Mouse (Mus musculus) testis, adult 2 months (tissue): Measurements from ENCODE around the gene Tmem248. TPM values are rescaled to one million over a fixed set of nuclear protein-coding genes. Genes with fewer than 3 reads are reported as not detected.

Experiments used
- H3K27ac ChIP-seq: fragments of 200-500 bp; 2 replicates; pipeline ENCODE4 v1.5.1; 2012; ENCODE audit warnings: low read depth, low read length; ENCODE audit not compliant: control insufficient read depth, insufficient read depth
- H3K27me3 ChIP-seq: fragments of 200-500 bp; 2 replicates; pipeline ENCODE4 v1.6.1; 2012; ENCODE audit warnings: mild to moderate bottlenecking, low read length, moderate library complexity; ENCODE audit not compliant: control insufficient read depth, insufficient read depth
- H3K36me3 ChIP-seq: fragments of 200-500 bp; 2 replicates; pipeline ENCODE4 v1.6.1; 2012; ENCODE audit warnings: mild to moderate bottlenecking, low read length; ENCODE audit not compliant: control insufficient read depth, insufficient read depth
- H3K4me1 ChIP-seq: fragments of 200-500 bp; 2 replicates; pipeline ENCODE4 v1.6.1; 2012; ENCODE audit warnings: low read length; ENCODE audit not compliant: control insufficient read depth, insufficient read depth
- H3K4me3 ChIP-seq: fragments of 200-500 bp; 2 replicates; pipeline ENCODE4 v1.5.1; 2012; ENCODE audit warnings: low read depth, mild to moderate bottlenecking, low read length, moderate library complexity, mixed read lengths; ENCODE audit not compliant: control insufficient read depth
- CTCF ChIP-seq: fragments of 200-500 bp; IDR thresholded peaks from 2 replicates; pipeline ENCODE4 v1.5.1; 2012; ENCODE audit warnings: low read depth, mild to moderate bottlenecking, inconsistent platforms, low read length, moderate library complexity; ENCODE audit not compliant: control insufficient read depth, insufficient read depth, insufficient replicate concordance
- POLR2A ChIP-seq: fragments of 200-500 bp; IDR thresholded peaks from 2 replicates; pipeline ENCODE4 v1.6.1; 2012; ENCODE audit warnings: low read depth, mild to moderate bottlenecking, inconsistent platforms, low read length, moderate library complexity; ENCODE audit not compliant: control insufficient read depth
- polyA plus RNA-seq: library from polyadenylated mRNA; depleted of rRNA; stranded (reverse); fragments of >200 nt; gene quantifications from 2 replicates; pipeline ENCODE4 v1.2.3, GENCODE M21; 2012; rRNA removed

The Tmem248 gene
- polyA plus RNA-seq, 1 experiment = 82.3 TPM

- no peaks in the 10 kb centered on the region for H3K27me3 ChIP-seq
- H3K4me3 ChIP-seq = no peak overlapping the region
- peaks cover 2% of the 10 kb centered on the region; the same call in 1 of the 2 replicates for H3K36me3 ChIP-seq
- no peaks in the 10 kb centered on the region for H3K4me1 ChIP-seq
- TF ChIP-seq POLR2A = no peak
- no peak for TF ChIP-seq CTCF
- no peak overlapping the region for H3K27ac ChIP-seq
These were observed 56.2 kb downstream of the Tmem248 start for GRCm38 (mm10) chr5:130273046-130273445.

GRCm38 (mm10) chr5:130275509-130275908, 58.6 kb downstream of the Tmem248 start:
- Histone ChIP-seq H3K27me3 (no peaks in the 10 kb centered on the region), H3K36me3 (peaks cover 2% of the 10 kb centered on the region; the same call in 1 of the 2 replicates), H3K27ac (no peak overlapping the region), H3K4me1 (no peaks in the 10 kb centered on the region), H3K4me3 (no peak overlapping the region)
- no peak for TF ChIP-seq CTCF
- TF ChIP-seq POLR2A = no peak

- no peaks in the 10 kb centered on the region for H3K27me3 ChIP-seq
- no peak overlapping the region for H3K4me3 ChIP-seq
- TF ChIP-seq CTCF (no peak), POLR2A (no peak)
- H3K36me3 ChIP-seq = peaks cover 2% of the 10 kb centered on the region; the same call in 1 of the 2 replicates
- no peak overlapping the region for H3K27ac ChIP-seq
- no peaks in the 10 kb centered on the region for H3K4me1 ChIP-seq
These were observed 61.2 kb downstream of the Tmem248 start for GRCm38 (mm10) chr5:130278011-130278472.

- no peaks in the 10 kb centered on the region for H3K27me3 ChIP-seq
- no peak overlapping the region for H3K27ac ChIP-seq
- TF ChIP-seq POLR2A (no peak), CTCF (no peak)
- H3K4me1 ChIP-seq = no peaks in the 10 kb centered on the region
- H3K4me3 ChIP-seq = no peak overlapping the region
- no peaks in the 10 kb centered on the region; the same call in 1 of the 2 replicates for H3K36me3 ChIP-seq
These were observed 66.3 kb downstream of the Tmem248 start for GRCm38 (mm10) chr5:130283079-130283732.

- Histone ChIP-seq H3K36me3 (no peaks in the 10 kb centered on the region), H3K27ac (no peak overlapping the region), H3K4me3 (no peak overlapping the region), H3K4me1 (no peaks in the 10 kb centered on the region), H3K27me3 (no peaks in the 10 kb centered on the region)
- TF ChIP-seq CTCF (no peak), POLR2A (no peak)
These were observed 71.2 kb downstream of the Tmem248 start for GRCm38 (mm10) chr5:130288106-130288505.

GRCm38 (mm10) chr5:130290242-130290641, 73.4 kb downstream of the Tmem248 start:
- Histone ChIP-seq H3K4me1 (no peaks in the 10 kb centered on the region), H3K36me3 (no peaks in the 10 kb centered on the region; the same call in 1 of the 2 replicates), H3K27ac (no peak overlapping the region), H3K4me3 (no peak overlapping the region), H3K27me3 (no peaks in the 10 kb centered on the region)
- no peak for TF ChIP-seq POLR2A
- TF ChIP-seq CTCF = peak; percentile 60; the same call in 1 of the 2 replicates

GRCm38 (mm10) chr5:130290775-130291174, 73.9 kb downstream of the Tmem248 start:
- TF ChIP-seq CTCF = no peak
- no peak for TF ChIP-seq POLR2A
- Histone ChIP-seq H3K4me1 (no peaks in the 10 kb centered on the region), H3K36me3 (no peaks in the 10 kb centered on the region; the same call in 1 of the 2 replicates), H3K27me3 (no peaks in the 10 kb centered on the region), H3K27ac (no peak overlapping the region), H3K4me3 (no peak overlapping the region)

- H3K36me3 ChIP-seq = no peaks in the 10 kb centered on the region; the same call in none of the 2 replicates
- no peak overlapping the region for H3K27ac ChIP-seq
- no peaks in the 10 kb centered on the region for H3K4me1 ChIP-seq
- H3K4me3 ChIP-seq = no peak overlapping the region
- no peak for TF ChIP-seq CTCF
- no peak for TF ChIP-seq POLR2A
- no peaks in the 10 kb centered on the region for H3K27me3 ChIP-seq
These were observed 76.1 kb downstream of the Tmem248 start for GRCm38 (mm10) chr5:130292976-130293375.

Other genes with a start within 250 kb of the Tmem248 start
- 6.2 and 7.7 TPM in 2 replicates for gene Gusb, start 214.0 kb upstream of the Tmem248 start, polyA plus RNA-seq
- gene Asl, start 187.8 kb upstream of the Tmem248 start, polyA plus RNA-seq = 16.5 and 17.1 TPM in 2 replicates
- 56.0 and 56.5 TPM in 2 replicates for gene Crcp, start 187.8 kb upstream of the Tmem248 start, polyA plus RNA-seq
- gene Tpst1, start 143.8 kb upstream of the Tmem248 start, polyA plus RNA-seq = 58.7 and 59.6 TPM in 2 replicates
- gene Kctd7, start 72.2 kb upstream of the Tmem248 start, polyA plus RNA-seq = 14.8 and 15.6 TPM in 2 replicates
- gene Rabgef1, start 45.3 kb upstream of the Tmem248 start, polyA plus RNA-seq = 8.0 and 8.1 TPM in 2 replicates
- gene Sbds, start 38.4 kb downstream of the Tmem248 start, polyA plus RNA-seq = 46.1 and 52.2 TPM in 2 replicates
- 8.0 TPM in 2 replicates for gene Tyw1, start 38.5 kb downstream of the Tmem248 start, polyA plus RNA-seq
- 1.3 TPM in 2 replicates for gene Caln1, start 152.4 kb downstream of the Tmem248 start, polyA plus RNA-seq
- gene A330070K13Rik, start 167.6 kb downstream of the Tmem248 start, polyA plus RNA-seq = 0.56 and 1.3 TPM in 2 replicates